Mouse (Mus musculus): Measurements from ENCODE around the gene Olfr706.
"Not testable (repeated sequence)": the region's sequence is repeated elsewhere in the genome, so short reads cannot be mapped to it uniquely, and the experiment has no call there.

Olfr706 gene

DNA sequence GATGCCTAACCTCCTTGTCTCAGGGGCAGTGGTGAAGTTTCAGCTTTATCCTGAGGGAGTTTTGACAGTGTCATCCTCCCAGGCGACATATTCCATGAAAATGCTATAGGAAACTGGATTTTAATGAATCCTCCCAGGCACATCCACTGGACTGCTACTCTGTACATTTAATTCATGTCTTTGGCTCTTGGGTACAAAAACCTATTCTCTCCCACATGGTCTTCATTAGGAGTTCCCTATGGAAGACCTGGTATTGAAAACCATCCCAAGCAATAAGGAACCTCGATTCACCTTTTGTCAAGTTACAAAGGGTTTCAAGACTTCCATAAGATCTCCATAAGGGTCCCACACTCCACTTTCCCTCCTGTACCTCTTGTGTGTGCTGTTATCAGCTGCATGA is at the start of gene Olfr706:
Olfr706 (minus strand) TSS at position 101 of the 400 bp plus-strand sequence.
- DNase-seq (ENCODE audit: low spot score): no peak

- no peak for DNase-seq (ENCODE audit: low spot score)
Observed at GRCm38 (mm10) chr7:106932119-106932518, 44.2 kb upstream of the Olfr706 start, which contains the start of gene Olfr709-ps1. Olfr709-ps1 (minus strand) TSS chr7:106932219.

- DNase-seq (ENCODE audit: low spot score): not testable (repeated sequence)
Observed at GRCm38 (mm10) chr7:106920961-106921360, 33.0 kb upstream of the Olfr706 start.

- no peak for DNase-seq (ENCODE audit: low spot score)
Observed at GRCm38 (mm10) chr7:106907676-106908075, 19.7 kb upstream of the Olfr706 start, which contains the start of gene Olfr1532-ps1. Olfr1532-ps1 (plus strand) TSS chr7:106908001.

DNA sequence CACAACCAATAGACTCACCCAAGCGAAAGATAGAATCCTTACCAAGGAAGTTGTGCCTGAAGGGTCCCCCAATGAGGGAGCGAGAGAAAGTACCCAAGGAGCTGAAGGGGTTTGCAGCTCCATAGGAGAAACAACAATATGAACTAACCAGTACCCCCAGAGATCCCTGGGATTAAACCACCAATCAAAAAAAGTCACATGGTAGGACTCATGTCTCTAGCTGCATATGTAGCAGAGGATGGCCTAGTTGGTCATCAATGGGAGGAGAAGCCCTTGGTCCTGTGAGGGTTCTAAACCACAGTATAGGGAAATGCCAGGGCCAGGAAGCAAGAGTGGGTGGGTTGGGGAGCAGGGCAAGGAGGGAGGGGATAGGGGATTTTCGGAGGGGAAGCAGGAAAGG is 13.2 kb upstream of the Olfr706 start, which contains the start of gene Olfr707:
Olfr707 (minus strand) TSS at position 101 of the 400 bp plus-strand sequence.
- not testable (repeated sequence) for DNase-seq (ENCODE audit: low spot score)

- no peak for DNase-seq (ENCODE audit: low spot score)
Observed at GRCm38 (mm10) chr7:106876791-106877190, 11.2 kb downstream of the Olfr706 start, which contains the start of gene Olfr705. Olfr705 (minus strand) TSS chr7:106876891.

GRCm38 (mm10) chr7:106862885-106863284 is 25.1 kb downstream of the Olfr706 start, which contains the start of gene Olfr704:
Olfr704 (plus strand) TSS chr7:106863185.
- DNase-seq (ENCODE audit: low spot score): no peak

DNA sequence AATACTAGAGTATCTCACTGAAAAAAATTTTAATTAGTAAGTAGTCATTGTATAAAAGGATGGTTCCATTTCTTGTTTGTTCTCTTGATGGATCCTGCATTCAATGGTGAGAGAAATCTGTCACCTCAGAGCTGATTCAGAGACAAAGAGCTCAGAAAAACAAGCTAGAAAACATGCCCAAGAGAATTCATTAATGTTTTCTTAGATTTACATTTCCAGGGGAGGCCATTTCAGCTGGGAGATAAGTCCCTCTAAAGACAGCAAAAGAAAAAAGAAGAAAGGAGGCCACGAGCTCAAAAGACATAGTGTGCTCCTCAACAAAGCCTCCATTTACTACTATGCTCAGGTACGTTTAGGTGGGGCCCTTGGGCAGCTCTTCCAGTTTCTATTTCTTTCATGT is 44.9 kb downstream of the Olfr706 start, which contains the start of gene Olfr703:
Olfr703 (plus strand) TSS at position 301 of the 400 bp plus-strand sequence.
- no peak for DNase-seq (ENCODE audit: low spot score)

- no peak for DNase-seq (ENCODE audit: low spot score)
Observed at GRCm38 (mm10) chr7:106833793-106834192, 54.2 kb downstream of the Olfr706 start, which contains the start of gene Olfr702. Olfr702 (minus strand) TSS chr7:106833893.
